Mouse (Mus musculus) liver, postnatal 0 days (tissue): ENCODE results near the gene Atrip. TPM values are rescaled to one million over a fixed set of nuclear protein-coding genes. Genes with fewer than 3 reads are reported as not detected.

Experiments used
- ATAC-seq: fragments of 200-750 bp; cut with Nextera tagmentation; 2 replicates; pipeline ENCODE4 v1.8.0; 2017; ENCODE audit warnings: mild to moderate bottlenecking, moderate library complexity
- DNase-seq: peaks from one replicate; pipeline ENCODE4 v3.0.0-alpha.2; 2016
- H3K27ac ChIP-seq: fragments of 300-500 bp; sonication (generic); 2 replicates; pipeline ENCODE4 v1.5.1; 2014; ENCODE audit warnings: antibody characterized with exemption, moderate library complexity, mild to moderate bottlenecking, low read depth
- H3K27me3 ChIP-seq: fragments of 300-500 bp; sonication (generic); 2 replicates; pipeline ENCODE4 v1.6.1; 2014; ENCODE audit warnings: low read length, control low read depth, mixed read lengths; ENCODE audit not compliant: insufficient read depth
- H3K36me3 ChIP-seq: fragments of 300-500 bp; sonication (generic); replicated peaks from 2 replicates; pipeline ENCODE4 v1.6.1; 2014; ENCODE audit warnings: mild to moderate bottlenecking, control low read depth, low read length, moderate library complexity, mixed read lengths; ENCODE audit not compliant: insufficient read depth
- H3K4me1 ChIP-seq: fragments of 300-500 bp; sonication (generic); 2 replicates; pipeline ENCODE4 v1.6.1; 2014; ENCODE audit warnings: antibody characterized with exemption, mild to moderate bottlenecking, control low read depth; ENCODE audit not compliant: insufficient read depth
- H3K4me2 ChIP-seq: fragments of 300-500 bp; sonication (generic); 2 replicates; pipeline ENCODE4 v1.6.1; 2014; ENCODE audit warnings: low read depth, mild to moderate bottlenecking, low read length, moderate library complexity, mixed read lengths
- H3K4me3 ChIP-seq: fragments of 300-500 bp; sonication (generic); 2 replicates; pipeline ENCODE4 v1.5.1; 2014; ENCODE audit warnings: low read depth, low read length
- H3K9ac ChIP-seq: fragments of 300-500 bp; sonication (generic); replicated peaks from 2 replicates; pipeline ENCODE4 v1.6.1; 2014; ENCODE audit warnings: mild to moderate bottlenecking, moderate library complexity
- H3K9me3 ChIP-seq: fragments of 300-500 bp; sonication (generic); 2 replicates; pipeline ENCODE4 v1.6.1; 2016; ENCODE audit warnings: mild to moderate bottlenecking, control low read depth, low read length, mixed read lengths
- CTCF ChIP-seq: sonication (generic); IDR thresholded peaks from 2 replicates; pipeline ENCODE4 v1.5.1; 2016; ENCODE audit warnings: antibody characterized with exemption, low read depth
- EP300 ChIP-seq: IDR thresholded peaks from 2 replicates; pipeline ENCODE4 v1.6.1; 2016; ENCODE audit warnings: antibody characterized with exemption, low read depth, mild to moderate bottlenecking
- WGBS: fragments of 180-500 bp; shearing (Covaris S2); extraction: QIAGEN DNeasy Blood & Tissue Kit; methylation state at CpG from one replicate; pipeline ENCODE4 v1.1.7; 2014; ENCODE audit not compliant: insufficient replicate concordance; 5-methylcytosine and 5-hydroxymethylcytosine counted together
- polyA plus RNA-seq: library from polyadenylated mRNA; unstranded; fragments of >200 nt; fragmentation: Nextera tagmentation; extraction: Ambion mirVana; gene quantifications from 2 replicates; pipeline ENCODE4 v1.2.1, GENCODE M21; 2015

Atrip gene
- polyA plus RNA-seq, 1 experiment from 2014 or later, result 6.7 TPM

DNA sequence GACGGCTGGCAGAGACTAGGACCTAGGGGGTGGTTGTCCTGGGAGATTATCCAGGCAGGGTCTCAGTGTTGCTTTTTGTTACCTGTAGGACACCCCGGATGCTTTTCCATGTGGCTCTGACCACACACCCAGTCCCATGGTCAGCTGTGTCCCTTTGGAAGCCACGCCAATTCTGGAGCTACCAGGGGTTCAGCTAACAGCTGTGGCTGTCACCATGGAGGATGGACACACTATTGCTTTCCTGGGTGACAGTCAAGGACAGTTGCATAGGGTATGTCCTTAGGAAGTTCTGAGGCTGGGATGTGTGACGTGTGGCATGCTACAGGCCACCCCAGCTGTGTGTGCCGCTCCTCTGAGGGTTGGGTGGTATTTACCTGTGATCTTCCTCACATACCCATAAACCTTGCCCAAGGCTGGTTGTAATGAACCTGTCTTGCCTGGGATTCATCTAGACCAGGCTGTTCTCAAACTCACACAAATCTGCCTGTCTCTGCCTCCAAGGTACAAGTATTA, 28.1 kb upstream of the Atrip start:
- Histone ChIP-seq H3K27me3 (0 out of 2 replicates have a peak, but pooled peaks cover under 1% of the 10 kb centered on the region), H3K9me3 (no peaks in the 10 kb centered on the region), H3K9ac (no peak overlapping the region), H3K4me1 (peaks cover 11% of the 10 kb centered on the region; the same call in 1 of the 2 replicates), H3K36me3 (peaks cover 11% of the 10 kb centered on the region; the same call in 1 of the 2 replicates), H3K27ac (no peak overlapping the region), H3K4me3 (no peak overlapping the region), H3K4me2 (no peak overlapping the region)
- TF ChIP-seq EP300 (no peak), CTCF (no peak)
- WGBS, result 86% methylated on average over 5 of the region's 5 CpGs
- ATAC-seq (no peak), DNase-seq (no peak)

- Histone ChIP-seq H3K9me3 (no peaks in the 10 kb centered on the region), H3K36me3 (peaks cover 3% of the 10 kb centered on the region; the same call in 1 of the 2 replicates), H3K27me3 (peaks cover 16% of the 10 kb centered on the region), H3K9ac (no peak overlapping the region), H3K27ac (no peak overlapping the region), H3K4me1 (peaks cover 11% of the 10 kb centered on the region), H3K4me3 (no peak overlapping the region), H3K4me2 (no peak overlapping the region)
- DNase-seq (no peak), ATAC-seq (no peak)
- TF ChIP-seq EP300, result no peak
- TF ChIP-seq CTCF, result no peak
- WGBS, result 56% methylated on average over 20 of the region's 20 CpGs
Observed at GRCm38 (mm10) chr9:109100307-109100928, 26.5 kb upstream of the Atrip start.

- H3K36me3 ChIP-seq, result 0 out of 2 replicates have a peak, but pooled peaks cover 3% of the 10 kb centered on the region
- H3K4me2 ChIP-seq, result no peak overlapping the region
- H3K27me3 ChIP-seq, result peaks cover 31% of the 10 kb centered on the region
- no peaks in the 10 kb centered on the region for H3K9me3 ChIP-seq
- no peak overlapping the region for H3K4me3 ChIP-seq
- no peak for ATAC-seq
- peaks cover 19% of the 10 kb centered on the region for H3K4me1 ChIP-seq
- DNase-seq, result peak; percentile 54
- 46% methylated on average over 6 of the region's 6 CpGs for WGBS
- TF ChIP-seq EP300 (no peak), CTCF (no peak)
- no peak overlapping the region for H3K9ac ChIP-seq
- H3K27ac ChIP-seq, result 0 out of 2 replicates have a peak overlapping the region, but pooled peaks have one; percentile 91
Observed at GRCm38 (mm10) chr9:109098969-109099368, 25.0 kb upstream of the Atrip start.

DNA sequence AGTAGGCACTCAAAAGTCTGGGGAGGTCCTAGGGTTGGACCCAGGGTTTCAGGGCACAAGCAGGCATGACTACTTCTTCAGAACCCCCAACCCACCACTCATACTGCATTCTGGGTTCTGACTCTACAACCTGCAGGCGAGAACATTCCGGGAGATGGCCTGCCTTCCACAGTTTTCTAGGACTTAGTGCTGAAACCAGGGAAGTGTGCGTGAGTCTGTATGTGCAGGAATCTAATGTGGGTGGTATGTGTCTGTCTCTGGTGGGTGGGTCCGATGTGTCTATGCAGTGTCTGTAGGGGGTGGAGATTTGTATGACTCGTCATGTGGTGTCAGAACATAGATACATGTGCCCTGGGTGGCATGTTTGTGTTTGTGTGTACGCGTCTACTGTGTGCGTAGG, 24.4 kb upstream of the Atrip start:
- no peak for DNase-seq
- no peak for TF ChIP-seq EP300
- TF ChIP-seq CTCF, result no peak
- H3K4me2 ChIP-seq, result peak overlapping the region; percentile 81
- H3K27me3 ChIP-seq, result peaks cover 31% of the 10 kb centered on the region
- H3K9ac ChIP-seq, result no peak overlapping the region
- peaks cover 19% of the 10 kb centered on the region for H3K4me1 ChIP-seq
- H3K36me3 ChIP-seq, result 0 out of 2 replicates have a peak, but pooled peaks cover 3% of the 10 kb centered on the region
- H3K9me3 ChIP-seq, result no peaks in the 10 kb centered on the region
- 72% methylated on average over 8 of the region's 8 CpGs for WGBS
- H3K4me3 ChIP-seq, result no peak overlapping the region
- ATAC-seq, result no peak
- H3K27ac ChIP-seq, result peak overlapping the region; percentile 91; the same call in 1 of the 2 replicates

DNA sequence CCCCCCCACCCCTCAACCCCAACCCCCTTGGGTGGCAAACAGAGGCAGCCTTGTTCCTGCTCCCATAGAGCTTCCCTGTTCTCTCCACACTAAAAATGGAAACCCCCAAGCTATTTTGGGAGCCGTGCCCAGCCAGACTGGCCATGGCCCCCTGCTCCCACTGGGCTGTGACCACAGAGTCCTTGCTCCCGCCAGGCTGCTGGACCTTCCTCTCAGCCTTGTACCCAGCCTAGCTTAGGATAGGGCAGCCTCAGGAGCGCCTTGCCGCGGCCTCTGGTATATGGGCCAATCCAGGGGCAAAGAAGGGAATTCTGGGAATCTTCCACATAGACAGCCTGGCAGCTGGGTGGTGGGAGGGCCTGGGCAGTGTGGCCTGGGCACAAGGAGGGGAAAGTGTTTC, 23.9 kb upstream of the Atrip start:
- Histone ChIP-seq H3K4me3 (peak overlapping the region; percentile 13; the same call in 1 of the 2 replicates), H3K4me1 (peaks cover 20% of the 10 kb centered on the region), H3K9ac (no peak overlapping the region; the same call in 1 of the 2 replicates), H3K36me3 (0 out of 2 replicates have a peak, but pooled peaks cover 3% of the 10 kb centered on the region), H3K27me3 (peaks cover 31% of the 10 kb centered on the region), H3K4me2 (peak overlapping the region; percentile 81), H3K27ac (peak overlapping the region; percentile 91), H3K9me3 (no peaks in the 10 kb centered on the region)
- no peak for DNase-seq
- 52% methylated on average over 5 of the region's 5 CpGs for WGBS
- no peak for ATAC-seq
- TF ChIP-seq CTCF (no peak), EP300 (no peak)

DNA sequence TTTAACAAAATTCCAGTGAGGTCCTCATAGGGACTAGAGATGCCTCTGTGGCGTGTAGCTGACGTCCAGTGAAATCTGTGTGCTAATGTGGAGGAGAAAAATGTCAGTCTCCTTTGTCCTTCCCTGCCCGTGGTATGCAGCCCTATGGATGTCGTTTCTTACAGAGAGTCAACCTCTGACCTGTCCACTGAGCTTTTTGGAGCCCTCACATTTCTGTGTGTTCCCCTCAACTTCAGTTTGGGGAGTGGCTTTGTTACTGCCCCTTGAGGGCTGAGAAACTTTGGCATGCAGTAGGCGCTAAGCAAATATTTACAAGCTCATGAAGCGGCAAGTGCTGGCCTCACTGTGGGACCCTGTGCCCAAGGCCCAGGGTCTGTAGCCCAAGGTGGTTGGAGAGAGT, 23.4 kb upstream of the Atrip start:
- peak overlapping the region; percentile 62; the same call in 1 of the 2 replicates for H3K4me3 ChIP-seq
- H3K27ac ChIP-seq, result peak overlapping the region; percentile 91
- H3K9me3 ChIP-seq, result no peaks in the 10 kb centered on the region
- peaks cover 31% of the 10 kb centered on the region for H3K27me3 ChIP-seq
- peaks cover 25% of the 10 kb centered on the region for H3K4me1 ChIP-seq
- no peak for TF ChIP-seq EP300
- no peak for TF ChIP-seq CTCF
- no peak overlapping the region; the same call in none of the 2 replicates for H3K9ac ChIP-seq
- 0 out of 2 replicates have a peak, but pooled peaks cover 3% of the 10 kb centered on the region for H3K36me3 ChIP-seq
- peak overlapping the region; percentile 81 for H3K4me2 ChIP-seq
- no peak for DNase-seq
- ATAC-seq, result no peak
- 48% methylated on average over 6 of the region's 6 CpGs for WGBS
